Mouse (Mus musculus) liver, embryonic 13.5 days (tissue): ENCODE measurements at regions not wholly inside any gene's neighbourhood (a gene's known extent, or its start where the extent isn't known, plus 50 kb on each side); places are given as distances from the start of the nearest gene placed in this dataset.

Source experiments
- ATAC-seq: fragments of 200-750 bp; cut with Nextera tagmentation; 2 replicates; pipeline ENCODE4 v1.8.0; 2017; ENCODE audit warnings: low read depth, mild to moderate bottlenecking, moderate number of reproducible peaks, moderate library complexity
- DNase-seq: peaks from one replicate; pipeline ENCODE4 v3.0.0; 2022
- H3K27ac ChIP-seq: fragments of 300-500 bp; sonication (generic); 2 replicates; pipeline ENCODE4 v1.5.1; 2015; ENCODE audit warnings: moderate library complexity, mild to moderate bottlenecking, inconsistent platforms
- H3K27me3 ChIP-seq: fragments of 300-500 bp; sonication (generic); 2 replicates; pipeline ENCODE4 v1.6.1; 2015; ENCODE audit warnings: mild to moderate bottlenecking, inconsistent platforms
- H3K36me3 ChIP-seq: fragments of 300-500 bp; sonication (generic); 2 replicates; pipeline ENCODE4 v1.6.1; 2015; ENCODE audit warnings: mild to moderate bottlenecking, inconsistent platforms
- H3K4me1 ChIP-seq: fragments of 300-500 bp; sonication (generic); replicated peaks from 2 replicates; pipeline ENCODE4 v1.6.1; 2015; ENCODE audit warnings: inconsistent platforms
- H3K4me2 ChIP-seq: fragments of 300-500 bp; sonication (generic); 2 replicates; pipeline ENCODE4 v1.6.1; 2015; ENCODE audit warnings: inconsistent platforms, mild to moderate bottlenecking, moderate library complexity
- H3K4me3 ChIP-seq: fragments of 300-500 bp; sonication (generic); replicated peaks from 2 replicates; pipeline ENCODE4 v1.5.1; 2015; ENCODE audit warnings: mild to moderate bottlenecking, inconsistent platforms
- H3K9ac ChIP-seq: fragments of 300-500 bp; sonication (generic); 2 replicates; pipeline ENCODE4 v1.6.1; 2015; ENCODE audit warnings: mild to moderate bottlenecking, inconsistent platforms
- H3K9me3 ChIP-seq: fragments of 300-500 bp; sonication (generic); replicated peaks from 2 replicates; pipeline ENCODE4 v1.6.1; 2016; ENCODE audit warnings: inconsistent platforms
- WGBS: fragments of 180-500 bp; shearing (Covaris S2); methylation state at CpG from one replicate; pipeline ENCODE4 v1.1.7; 2015; ENCODE audit not compliant: insufficient replicate concordance; 5-methylcytosine and 5-hydroxymethylcytosine counted together

DNA sequence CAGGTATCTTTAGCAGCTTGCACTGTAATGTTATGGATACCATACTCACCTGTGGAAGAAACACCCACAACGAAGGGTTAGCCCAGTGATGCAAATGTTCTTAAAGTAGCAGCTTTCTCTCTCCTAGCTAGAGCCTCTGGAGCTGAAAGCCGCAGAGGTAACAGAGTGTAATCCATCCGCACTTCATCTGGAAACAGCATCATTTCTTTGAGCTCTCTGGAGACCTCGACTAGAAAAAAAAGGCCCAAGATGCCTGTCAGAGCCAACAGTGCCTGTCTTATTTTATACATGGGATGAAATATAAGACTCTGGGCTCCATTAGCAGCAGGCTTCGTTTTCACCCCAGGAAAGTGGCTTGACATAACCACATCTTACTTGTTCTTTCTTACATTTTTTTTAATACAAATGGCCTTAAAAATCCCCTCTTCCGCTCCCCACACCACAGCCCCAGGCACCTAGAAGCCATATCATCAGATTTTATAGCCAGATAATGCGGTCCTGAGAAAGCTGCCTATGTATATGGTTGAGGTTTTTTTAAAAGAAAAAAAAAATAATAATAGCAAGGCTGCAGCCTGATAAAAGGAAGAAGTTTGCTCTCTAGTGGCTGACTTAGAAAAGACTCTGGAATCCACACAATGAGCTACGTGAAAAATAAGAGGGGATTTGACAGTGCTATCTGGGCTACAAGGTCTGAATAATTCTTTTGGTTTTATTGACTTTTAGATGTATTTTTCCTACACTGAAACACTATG, 179.3 kb upstream of the Akirin2 start:
- Histone ChIP-seq H3K4me2 (no peak overlapping the region), H3K4me3 (no peak overlapping the region), H3K4me1 (no peaks in the 10 kb centered on the region), H3K9ac (no peak overlapping the region), H3K9me3 (no peaks in the 10 kb centered on the region), H3K27ac (no peak overlapping the region), H3K36me3 (no peaks in the 10 kb centered on the region), H3K27me3 (no peaks in the 10 kb centered on the region)
- DNase-seq (no peak), ATAC-seq (no peak)
- WGBS = 50% methylated on average over 8 of the region's 8 CpGs

- no peaks in the 10 kb centered on the region for H3K36me3 ChIP-seq
- no peak for DNase-seq
These were observed 164.3 kb upstream of the Akirin2 start for GRCm38 (mm10) chr4:34386338-34386967.

GRCm38 (mm10) chr4:34391499-34391898, 159.2 kb upstream of the Akirin2 start:
- 76% methylated on average over 5 of the region's 5 CpGs for WGBS
- H3K9ac ChIP-seq = no peak overlapping the region
- DNase-seq = no peak

More at GRCm38 (mm10) chr4:34386338-34386967, 164.3 kb upstream of the Akirin2 start:
- H3K9me3 ChIP-seq = no peaks in the 10 kb centered on the region
- WGBS = 48% methylated on average over 5 of the region's 5 CpGs
- no peaks in the 10 kb centered on the region for H3K4me1 ChIP-seq
- H3K4me3 ChIP-seq = no peak overlapping the region
- no peak overlapping the region for H3K27ac ChIP-seq
- no peaks in the 10 kb centered on the region for H3K27me3 ChIP-seq
- no peak for ATAC-seq
- H3K4me2 ChIP-seq = no peak overlapping the region
- H3K9ac ChIP-seq = no peak overlapping the region

DNA sequence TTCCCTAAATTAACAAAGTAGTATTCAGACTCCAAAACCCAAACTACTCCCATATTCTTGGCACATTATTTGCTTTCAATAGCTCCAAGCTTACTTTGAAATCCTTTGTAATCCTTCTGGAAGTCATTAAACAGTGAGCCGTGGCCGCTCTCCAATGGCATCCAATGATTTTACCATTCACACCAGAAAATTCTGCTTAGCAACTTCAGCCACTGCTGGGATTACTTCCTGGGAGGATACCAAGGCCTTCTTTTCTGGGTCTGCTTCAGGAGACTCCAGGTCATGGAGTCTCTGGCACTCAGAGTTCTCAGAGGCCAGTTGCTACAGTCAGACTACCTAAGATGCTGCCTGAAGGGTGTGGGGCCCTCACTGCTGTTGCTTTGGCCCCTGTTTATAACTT, 147.7 kb upstream of the Akirin2 start:
- 82% methylated on average over 2 of the region's 2 CpGs for WGBS
- Histone ChIP-seq H3K9me3 (no peaks in the 10 kb centered on the region), H3K36me3 (no peaks in the 10 kb centered on the region), H3K27ac (no peak overlapping the region), H3K4me2 (no peak overlapping the region), H3K4me3 (no peak overlapping the region), H3K27me3 (no peaks in the 10 kb centered on the region), H3K9ac (no peak overlapping the region), H3K4me1 (no peaks in the 10 kb centered on the region)
- DNase-seq (no peak), ATAC-seq (no peak)

More at GRCm38 (mm10) chr4:34391499-34391898, 159.2 kb upstream of the Akirin2 start:
- H3K4me3 ChIP-seq = no peak overlapping the region
- no peaks in the 10 kb centered on the region for H3K36me3 ChIP-seq
- ATAC-seq = no peak
- H3K4me1 ChIP-seq = no peaks in the 10 kb centered on the region
- H3K27ac ChIP-seq = no peak overlapping the region
- H3K4me2 ChIP-seq = no peak overlapping the region
- H3K27me3 ChIP-seq = no peaks in the 10 kb centered on the region
- no peaks in the 10 kb centered on the region for H3K9me3 ChIP-seq

DNA sequence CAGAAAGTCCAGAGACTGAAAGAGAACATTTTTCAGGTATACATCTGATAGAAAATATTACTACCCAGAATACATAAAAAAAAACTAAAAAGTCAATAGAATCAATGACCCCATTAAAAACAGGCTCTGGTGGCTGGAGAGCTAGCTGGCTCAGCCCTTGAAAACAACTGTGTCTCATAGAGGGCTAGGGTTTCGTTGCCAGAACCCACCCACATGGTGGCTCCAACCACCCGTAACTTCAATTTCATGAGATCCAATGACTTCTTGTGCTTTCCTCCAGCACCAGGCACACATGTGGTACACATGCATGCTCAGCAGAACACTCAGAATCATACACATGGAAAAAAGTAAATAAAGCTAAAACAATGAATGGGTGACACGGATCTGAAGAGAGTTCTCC, 143.6 kb upstream of the Akirin2 start:
- Histone ChIP-seq H3K9me3 (no peaks in the 10 kb centered on the region), H3K4me2 (no peak overlapping the region), H3K4me1 (no peaks in the 10 kb centered on the region), H3K9ac (no peak overlapping the region), H3K36me3 (no peaks in the 10 kb centered on the region), H3K27ac (no peak overlapping the region), H3K27me3 (no peaks in the 10 kb centered on the region), H3K4me3 (no peak overlapping the region)
- no peak for ATAC-seq
- WGBS = 64% methylated on average over 3 of the region's 3 CpGs
- no peak for DNase-seq

- no peak for ATAC-seq
- H3K4me2 ChIP-seq = no peak overlapping the region
- no peaks in the 10 kb centered on the region for H3K9me3 ChIP-seq
- 63% methylated on average over 6 of the region's 6 CpGs for WGBS
- no peak overlapping the region for H3K4me3 ChIP-seq
- no peak overlapping the region for H3K9ac ChIP-seq
- H3K36me3 ChIP-seq = no peaks in the 10 kb centered on the region
- H3K4me1 ChIP-seq = no peaks in the 10 kb centered on the region
- H3K27me3 ChIP-seq = no peaks in the 10 kb centered on the region
- H3K27ac ChIP-seq = no peak overlapping the region
- DNase-seq = no peak
These were observed 129.8 kb upstream of the Akirin2 start for GRCm38 (mm10) chr4:34420970-34421369.

GRCm38 (mm10) chr4:34424131-34424646, 126.5 kb upstream of the Akirin2 start:
- Histone ChIP-seq H3K4me3 (no peak overlapping the region), H3K27me3 (no peaks in the 10 kb centered on the region), H3K4me1 (no peaks in the 10 kb centered on the region), H3K4me2 (no peak overlapping the region), H3K9me3 (no peaks in the 10 kb centered on the region), H3K9ac (no peak overlapping the region), H3K36me3 (no peaks in the 10 kb centered on the region), H3K27ac (no peak overlapping the region)
- no peak for DNase-seq
- WGBS = 33% methylated on average over 2 of the region's 2 CpGs
- ATAC-seq = no peak

- Histone ChIP-seq H3K27me3 (no peaks in the 10 kb centered on the region), H3K4me2 (no peak overlapping the region), H3K9ac (no peak overlapping the region), H3K27ac (no peak overlapping the region), H3K9me3 (no peaks in the 10 kb centered on the region), H3K36me3 (no peaks in the 10 kb centered on the region), H3K4me1 (no peaks in the 10 kb centered on the region), H3K4me3 (no peak overlapping the region)
- 60% methylated on average over 4 of the region's 4 CpGs for WGBS
- ATAC-seq (no peak), DNase-seq (no peak)
These were observed 121.7 kb upstream of the Akirin2 start for GRCm38 (mm10) chr4:34429003-34429402.

GRCm38 (mm10) chr4:34429456-34430235, 121.1 kb upstream of the Akirin2 start:
- H3K36me3 ChIP-seq = no peaks in the 10 kb centered on the region
- H3K27me3 ChIP-seq = no peaks in the 10 kb centered on the region
- no peak overlapping the region for H3K27ac ChIP-seq
- H3K9me3 ChIP-seq = no peaks in the 10 kb centered on the region
- no peak overlapping the region for H3K9ac ChIP-seq
- no peaks in the 10 kb centered on the region for H3K4me1 ChIP-seq
- 58% methylated on average over 22 of the region's 22 CpGs for WGBS
- no peak overlapping the region for H3K4me3 ChIP-seq
- no peak for DNase-seq
- ATAC-seq = no peak
- H3K4me2 ChIP-seq = no peak overlapping the region

DNA sequence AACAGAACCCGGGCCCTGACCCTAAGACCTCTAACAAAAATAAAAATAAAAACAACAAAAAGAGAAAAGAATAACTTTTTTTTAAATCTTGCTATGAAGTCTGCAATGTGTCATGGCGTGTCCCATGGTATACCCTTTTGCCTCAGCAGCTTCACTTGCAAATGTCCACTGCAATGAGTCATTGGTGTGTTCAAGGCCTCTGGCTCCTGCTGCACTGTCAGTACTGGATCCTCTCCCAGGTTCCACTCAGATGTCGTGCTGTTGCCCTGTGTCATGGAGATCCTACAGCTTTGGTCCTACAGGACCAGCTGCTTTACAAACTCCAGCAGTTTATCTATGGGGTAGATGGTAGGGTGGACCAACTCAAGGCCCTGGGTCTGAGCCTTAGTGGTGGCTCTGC, 113.4 kb upstream of the Akirin2 start:
- Histone ChIP-seq H3K27ac (no peak overlapping the region), H3K27me3 (no peaks in the 10 kb centered on the region), H3K9ac (no peak overlapping the region), H3K4me3 (no peak overlapping the region), H3K4me2 (no peak overlapping the region), H3K4me1 (no peaks in the 10 kb centered on the region), H3K9me3 (no peaks in the 10 kb centered on the region), H3K36me3 (no peaks in the 10 kb centered on the region)
- WGBS = 56% methylated on average over 3 of the region's 3 CpGs
- DNase-seq (no peak), ATAC-seq (no peak)

DNA sequence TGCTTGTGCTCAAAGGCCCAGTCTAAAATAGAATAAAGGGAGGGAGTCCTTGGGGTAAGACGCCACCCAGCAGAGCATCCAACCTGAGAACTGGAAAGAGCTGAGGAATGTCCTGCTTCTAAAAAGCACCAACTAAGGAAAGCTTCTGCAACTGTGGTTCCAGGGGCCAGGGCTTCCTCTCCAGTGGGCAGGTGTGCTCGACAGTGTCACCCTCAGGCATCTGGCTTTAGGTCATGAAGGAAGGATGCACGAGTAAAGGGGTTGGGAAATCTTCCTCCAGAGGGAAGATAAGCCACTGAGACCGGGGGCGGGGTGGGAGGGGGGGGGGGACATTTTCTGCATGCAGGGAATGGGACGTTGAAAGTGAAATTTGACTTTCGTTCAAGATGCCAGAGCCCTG, 101.2 kb upstream of the Akirin2 start:
- Histone ChIP-seq H3K27ac (no peak overlapping the region), H3K9me3 (no peaks in the 10 kb centered on the region), H3K9ac (no peak overlapping the region), H3K4me2 (no peak overlapping the region), H3K27me3 (no peaks in the 10 kb centered on the region), H3K4me3 (no peak overlapping the region), H3K4me1 (no peaks in the 10 kb centered on the region), H3K36me3 (no peaks in the 10 kb centered on the region)
- DNase-seq = no peak
- ATAC-seq = no peak
- WGBS = 54% methylated on average over 7 of the region's 7 CpGs
